Mouse (Mus musculus) brain, embryonic 14.5 days (tissue): ENCODE measurements around the gene Mpped2.

Source experiments
- CTCF ChIP-seq: fragments of 200-500 bp; IDR thresholded peaks from 2 replicates; pipeline ENCODE4 v1.5.1; 2012; ENCODE audit warnings: inconsistent platforms, mild to moderate bottlenecking, moderate library complexity, borderline replicate concordance; ENCODE audit not compliant: insufficient read depth, insufficient read length; ENCODE audit errors: extremely low read depth
- POLR2A ChIP-seq: fragments of 200-500 bp; IDR thresholded peaks from 2 replicates; pipeline ENCODE4 v1.6.1; 2012; ENCODE audit warnings: mild to moderate bottlenecking, inconsistent platforms, borderline replicate concordance; ENCODE audit not compliant: poor library complexity, insufficient read depth, insufficient read length, severe bottlenecking; ENCODE audit errors: extremely low read depth

GRCm38 (mm10) chr2:106683185-106683831 is 9.8 kb upstream of the Mpped2 start:
- TF ChIP-seq CTCF (no peak), POLR2A (no peak)
